Mouse (Mus musculus): ENCODE results near the gene Ubqln2.

The Ubqln2 gene

DNA sequence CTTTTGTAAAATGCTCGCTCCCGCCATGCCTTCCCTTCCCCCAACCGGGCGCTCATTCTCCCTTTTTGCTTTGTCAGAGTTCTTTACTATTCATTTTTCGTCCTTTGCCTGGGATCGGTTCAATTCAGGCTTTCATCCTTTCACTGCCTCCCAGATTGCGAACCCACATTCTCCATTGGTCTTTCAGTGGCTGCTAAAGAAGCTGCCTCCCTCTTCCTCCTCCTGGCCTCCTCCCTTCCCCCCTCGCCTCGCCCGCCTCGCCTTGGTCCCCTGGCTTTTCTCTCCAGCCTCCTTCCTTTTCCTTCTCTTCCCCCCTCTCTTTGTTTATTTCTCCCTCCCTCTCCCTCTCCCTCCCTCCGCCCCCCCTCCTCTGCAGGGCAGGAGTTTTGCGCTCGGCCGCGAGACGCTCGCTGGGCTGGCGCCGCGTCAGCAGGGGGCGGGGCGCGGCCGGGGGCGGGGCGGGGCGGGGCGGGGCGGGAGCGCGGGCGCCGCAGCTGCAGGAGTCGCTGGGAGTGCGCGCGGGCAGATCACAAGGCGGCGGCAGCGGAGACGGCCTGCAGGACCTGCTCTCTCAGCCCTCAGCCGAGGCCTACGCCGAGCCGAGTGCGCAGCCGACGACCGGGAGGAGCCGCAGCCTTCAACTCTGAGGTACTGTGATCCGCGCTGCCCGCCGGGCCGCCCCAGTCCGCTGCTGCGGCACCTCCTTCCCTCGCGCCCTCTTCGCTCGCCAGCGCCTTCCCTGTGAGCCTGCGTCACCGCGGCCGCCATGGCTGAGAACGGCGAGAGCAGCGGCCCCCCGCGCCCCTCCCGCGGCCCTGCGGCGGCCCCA is at the start of gene Ubqln2:
Gene Ubqln2 (plus strand): TSS at position 540 of the 829 bp plus-strand sequence.
- in situ Hi-C loops (cut with MboI) = no loop called here

DNA sequence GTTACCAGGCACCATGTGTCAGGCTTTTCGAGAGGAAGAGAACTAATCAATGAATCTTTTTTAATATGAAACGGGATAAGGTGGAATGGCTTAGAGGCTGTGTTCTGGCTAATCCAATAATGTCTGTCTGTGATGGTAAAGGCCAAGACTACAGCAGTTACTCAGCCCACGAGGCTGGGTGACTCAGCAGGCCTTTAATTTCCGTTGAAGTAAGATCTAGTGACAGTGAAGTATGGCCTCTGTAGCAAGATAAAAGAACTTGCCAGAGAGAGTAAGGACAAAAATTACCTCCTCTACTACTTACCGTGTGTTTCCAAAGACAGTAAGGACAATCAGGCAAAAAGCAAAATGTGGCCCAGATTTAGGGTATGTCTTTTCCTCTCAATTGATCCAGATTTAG is 46.1 kb upstream of the Ubqln2 start:
- in situ Hi-C loops (cut with MboI) = no loop called here

DNA sequence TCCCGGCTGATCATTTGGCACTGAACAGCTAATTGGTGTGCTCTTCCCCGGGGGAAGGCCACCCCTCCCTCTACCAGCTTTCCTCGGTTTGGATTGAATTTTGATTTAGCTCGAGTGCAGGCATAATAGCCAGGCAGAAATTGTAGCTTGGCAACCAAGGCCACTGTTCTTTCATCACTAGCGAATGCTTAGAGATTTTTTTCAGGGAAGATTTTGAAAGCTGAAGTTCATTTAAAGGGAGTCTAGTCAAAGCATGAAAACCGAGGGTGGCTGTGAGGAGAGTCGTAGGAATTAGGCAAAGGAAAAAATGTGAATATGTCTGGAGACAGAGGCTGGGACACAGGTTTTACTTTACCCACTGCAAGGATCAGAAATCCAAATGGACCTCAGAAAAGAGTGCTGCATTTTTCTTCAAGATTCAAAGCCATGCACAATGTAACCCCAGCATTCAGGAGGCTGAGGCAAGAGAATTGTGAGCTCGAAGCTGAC is 21.2 kb upstream of the Ubqln2 start:
- in situ Hi-C loops (cut with MboI) = no loop called here

DNA sequence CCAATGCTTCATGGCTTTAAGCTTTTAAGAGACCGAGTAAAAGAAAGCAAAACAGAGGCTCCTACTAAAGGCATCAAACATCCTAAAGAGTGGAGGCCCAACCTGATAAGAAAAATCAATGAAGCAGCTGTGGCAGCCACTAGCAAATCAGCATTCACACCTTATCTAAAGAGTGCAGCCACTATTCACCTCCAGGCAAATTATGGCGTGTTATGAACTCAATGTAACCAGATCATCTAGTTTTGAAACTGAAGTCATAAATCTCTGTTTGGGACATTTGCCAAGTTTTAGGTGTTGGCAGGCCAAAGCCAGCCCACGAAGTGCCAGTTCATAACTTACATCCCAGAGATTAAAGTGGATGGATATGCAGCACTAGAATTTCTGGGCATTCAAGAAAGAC is 5.7 kb upstream of the Ubqln2 start:
- in situ Hi-C loops (cut with MboI) = no loop called here

DNA sequence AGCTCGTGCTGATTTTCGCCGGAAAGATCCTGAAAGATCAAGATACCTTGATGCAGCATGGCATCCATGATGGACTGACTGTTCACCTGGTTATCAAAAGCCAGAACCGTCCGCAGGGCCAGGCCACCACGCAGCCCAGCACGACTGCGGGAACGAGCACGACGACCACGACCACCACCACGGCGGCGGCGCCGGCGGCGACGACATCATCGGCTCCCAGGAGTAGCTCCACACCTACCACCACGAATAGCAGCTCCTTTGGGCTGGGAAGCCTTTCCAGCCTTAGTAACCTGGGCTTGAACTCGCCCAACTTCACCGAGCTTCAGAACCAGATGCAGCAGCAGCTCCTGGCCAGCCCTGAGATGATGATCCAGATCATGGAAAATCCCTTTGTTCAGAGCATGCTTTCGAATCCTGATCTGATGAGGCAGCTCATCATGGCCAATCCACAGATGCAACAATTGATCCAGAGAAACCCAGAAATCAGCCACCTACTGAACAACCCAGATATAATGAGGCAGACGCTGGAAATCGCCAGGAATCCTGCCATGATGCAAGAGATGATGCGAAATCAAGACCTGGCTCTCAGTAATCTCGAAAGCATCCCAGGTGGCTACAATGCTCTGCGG is 752 bp downstream of the Ubqln2 start:
- in situ Hi-C loops (cut with MboI) = no loop called here

DNA sequence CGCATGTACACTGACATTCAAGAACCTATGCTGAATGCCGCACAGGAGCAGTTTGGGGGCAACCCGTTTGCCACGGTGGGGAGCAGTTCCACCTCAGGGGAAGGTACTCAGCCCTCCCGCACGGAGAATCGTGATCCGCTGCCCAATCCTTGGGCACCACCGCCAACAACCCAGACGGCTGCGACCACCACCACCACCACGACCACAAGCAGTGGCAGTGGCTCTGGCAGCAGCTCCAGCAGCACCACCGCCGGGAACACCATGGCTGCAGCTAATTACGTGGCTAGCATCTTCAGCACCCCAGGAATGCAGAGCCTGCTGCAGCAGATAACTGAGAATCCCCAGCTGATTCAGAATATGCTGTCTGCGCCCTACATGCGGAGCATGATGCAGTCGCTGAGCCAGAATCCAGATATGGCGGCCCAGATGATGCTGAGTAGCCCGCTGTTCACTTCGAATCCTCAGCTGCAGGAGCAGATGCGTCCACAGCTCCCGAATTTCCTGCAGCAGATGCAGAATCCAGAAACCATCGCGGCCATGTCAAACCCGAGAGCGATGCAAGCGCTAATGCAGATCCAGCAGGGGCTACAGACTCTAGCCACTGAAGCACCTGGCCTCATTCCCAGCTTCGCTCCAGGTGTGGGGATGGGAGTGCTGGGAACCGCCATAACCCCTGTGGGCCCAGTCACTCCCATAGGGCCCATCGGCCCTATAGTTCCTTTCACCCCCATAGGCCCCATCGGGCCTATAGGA is 1.4 kb downstream of the Ubqln2 start:
- in situ Hi-C loops (cut with MboI) = loop anchor here (25.0 kb wide), 1 partner anchor 112 kb away; no protein-coding TSS in a partner anchor

DNA sequence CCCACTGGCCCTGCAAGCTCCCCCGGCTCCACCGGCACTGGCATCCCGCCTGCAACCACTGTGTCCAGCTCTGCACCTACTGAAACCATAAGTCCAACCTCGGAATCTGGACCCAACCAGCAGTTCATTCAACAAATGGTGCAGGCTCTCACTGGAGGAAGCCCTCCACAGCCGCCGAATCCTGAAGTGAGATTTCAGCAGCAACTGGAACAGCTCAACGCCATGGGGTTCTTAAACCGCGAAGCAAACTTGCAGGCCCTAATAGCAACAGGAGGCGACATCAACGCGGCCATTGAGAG is 2.0 kb downstream of the Ubqln2 start:
- in situ Hi-C loops (cut with MboI) = loop anchor here (25.0 kb wide), 1 partner anchor 113 kb away; no protein-coding TSS in a partner anchor

DNA sequence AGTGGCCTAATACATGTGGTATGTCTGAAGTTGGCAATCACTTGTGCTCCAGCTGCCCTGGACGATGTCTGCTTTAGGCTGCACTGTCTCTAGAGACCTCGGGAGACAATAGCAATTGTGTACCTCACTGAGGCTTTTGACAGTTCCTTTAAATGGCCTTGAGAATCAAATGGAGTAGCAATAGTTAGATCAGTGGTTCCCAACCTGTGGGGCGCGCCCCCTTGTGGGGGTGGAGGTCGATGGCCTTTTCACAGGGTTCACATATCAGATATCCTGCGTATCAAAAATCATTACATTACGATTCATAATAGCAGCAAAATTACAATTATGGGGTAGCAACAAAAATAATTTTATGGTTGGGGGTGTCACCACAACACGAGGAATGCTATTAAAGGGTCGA is 7.9 kb downstream of the Ubqln2 start:
- in situ Hi-C loops (cut with MboI) = loop anchor here (25.0 kb wide), 1 partner anchor 119 kb away; no protein-coding TSS in a partner anchor

DNA sequence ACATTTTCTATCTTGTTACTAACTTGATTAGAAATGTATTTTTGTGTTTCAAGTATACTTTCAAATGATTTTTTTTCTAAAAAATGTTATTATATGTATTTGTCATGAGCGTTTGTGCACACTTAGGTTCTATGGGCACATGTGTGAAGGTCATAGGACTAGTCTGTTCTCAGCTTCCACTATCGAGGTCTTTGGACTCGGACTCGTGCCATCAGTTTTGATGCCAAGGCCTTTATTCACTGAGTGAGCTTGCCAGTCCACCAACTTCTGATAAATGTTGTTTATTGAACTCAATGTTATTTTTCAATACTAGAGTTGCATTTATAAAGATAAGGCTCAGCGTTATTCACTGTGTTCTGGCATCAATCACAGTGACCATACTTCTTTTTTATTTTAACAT is 17.5 kb downstream of the Ubqln2 start:
- in situ Hi-C loops (cut with MboI) = loop anchor here (25.0 kb wide), 1 partner anchor 128 kb away; no protein-coding TSS in a partner anchor

DNA sequence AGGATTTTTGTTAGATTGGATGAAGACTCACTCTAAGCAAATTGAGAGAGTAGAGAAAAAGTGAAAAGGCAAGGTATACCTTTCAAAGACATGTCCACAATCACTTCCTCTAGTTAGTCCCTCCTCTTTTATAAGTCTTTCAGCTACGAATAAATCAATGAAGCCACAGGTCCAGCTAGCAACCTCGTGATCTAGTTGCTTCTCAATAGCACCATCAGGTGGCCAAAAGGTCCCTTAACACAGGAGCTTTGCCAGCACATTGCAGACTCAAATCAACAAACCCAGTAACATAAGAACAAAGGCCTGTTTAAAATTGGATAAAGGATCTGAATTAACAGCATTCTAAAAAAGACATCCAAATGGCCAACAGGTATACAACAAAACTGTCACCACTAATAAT is 30.4 kb downstream of the Ubqln2 start:
- in situ Hi-C loops (cut with MboI) = no loop called here

Data from mature B cell (primary cell).